Mouse (Mus musculus): ENCODE data around the gene Reep3. TPM values are rescaled to one million over a fixed set of nuclear protein-coding genes. Genes with fewer than 3 reads are reported as not detected.

Gene Reep3
- polyA plus RNA-seq, 1 experiment from 2014 or later: 37.7 TPM

- ATAC-seq (ENCODE audit: low read depth): no peak
- Histone ChIP-seq H3K36me3 (ENCODE audit: control insufficient read depth, insufficient read depth, low read length) (no peaks in the 10 kb centered on the region), H3K4me2 (ENCODE audit: low read depth, low read length) (no peak overlapping the region), H3K4me3 (ENCODE audit: low read depth, low read length) (no peak overlapping the region), H3K27me3 (ENCODE audit: control insufficient read depth, insufficient read depth, low read length) (no peaks in the 10 kb centered on the region), H3K9ac (replicated peaks; ENCODE audit: low read depth, low read length) (no peak overlapping the region), H3K9me3 (ENCODE audit: control insufficient read depth, low read length) (no peaks in the 10 kb centered on the region), H3K4me1 (ENCODE audit: control insufficient read depth, insufficient read depth, low read length) (0 out of 2 replicates have a peak, but pooled peaks cover 2% of the 10 kb centered on the region), H3K27ac (ENCODE audit: low read depth, low read length) (peak overlapping the region; percentile 7; the same call in 1 of the 2 replicates)
- 40% methylated on average over 8 of the region's 8 CpGs for WGBS
Observed at GRCm38 (mm10) chr10:67026375-67026774, 70.4 kb downstream of the Reep3 start.

GRCm38 (mm10) chr10:67025573-67026236 lies 71.0 kb downstream of the Reep3 start:
- peak; percentile 78 for ATAC-seq (ENCODE audit: low read depth)
- WGBS: 25% methylated on average over 10 of the region's 10 CpGs

GRCm38 (mm10) chr10:67024391-67024790 lies 72.4 kb downstream of the Reep3 start:
- Histone ChIP-seq H3K36me3 (ENCODE audit: control insufficient read depth, insufficient read depth, low read length) (no peaks in the 10 kb centered on the region), H3K9ac (replicated peaks; ENCODE audit: low read depth, low read length) (no peak overlapping the region), H3K9me3 (ENCODE audit: control insufficient read depth, low read length) (no peaks in the 10 kb centered on the region), H3K27ac (ENCODE audit: low read depth, low read length) (no peak overlapping the region), H3K4me2 (ENCODE audit: low read depth, low read length) (no peak overlapping the region), H3K4me3 (ENCODE audit: low read depth, low read length) (no peak overlapping the region), H3K4me1 (ENCODE audit: control insufficient read depth, insufficient read depth, low read length) (0 out of 2 replicates have a peak, but pooled peaks cover 2% of the 10 kb centered on the region), H3K27me3 (ENCODE audit: control insufficient read depth, insufficient read depth, low read length) (no peaks in the 10 kb centered on the region)
- no peak for ATAC-seq (ENCODE audit: low read depth)
- WGBS: 97% methylated on average over 6 of the region's 6 CpGs

More at GRCm38 (mm10) chr10:67025573-67026236, 71.0 kb downstream of the Reep3 start:
- H3K9me3 ChIP-seq (ENCODE audit: control insufficient read depth, low read length): no peaks in the 10 kb centered on the region
- 0 out of 2 replicates have a peak, but pooled peaks cover 2% of the 10 kb centered on the region for H3K4me1 ChIP-seq (ENCODE audit: control insufficient read depth, insufficient read depth, low read length)
- H3K27me3 ChIP-seq (ENCODE audit: control insufficient read depth, insufficient read depth, low read length): no peaks in the 10 kb centered on the region
- H3K4me2 ChIP-seq (ENCODE audit: low read depth, low read length): no peak overlapping the region
- H3K36me3 ChIP-seq (ENCODE audit: control insufficient read depth, insufficient read depth, low read length): no peaks in the 10 kb centered on the region
- no peak overlapping the region for H3K4me3 ChIP-seq (ENCODE audit: low read depth, low read length)
- no peak overlapping the region for H3K9ac ChIP-seq (replicated peaks; ENCODE audit: low read depth, low read length)
- H3K27ac ChIP-seq (ENCODE audit: low read depth, low read length): peak overlapping the region; percentile 7

GRCm38 (mm10) chr10:67023092-67023491 lies 73.7 kb downstream of the Reep3 start:
- ATAC-seq (ENCODE audit: low read depth): no peak
- no peaks in the 10 kb centered on the region for H3K9me3 ChIP-seq (ENCODE audit: control insufficient read depth, low read length)
- no peak overlapping the region for H3K4me3 ChIP-seq (ENCODE audit: low read depth, low read length)
- H3K27ac ChIP-seq (ENCODE audit: low read depth, low read length): no peak overlapping the region
- 0 out of 2 replicates have a peak, but pooled peaks cover 2% of the 10 kb centered on the region for H3K4me1 ChIP-seq (ENCODE audit: control insufficient read depth, insufficient read depth, low read length)
- H3K27me3 ChIP-seq (ENCODE audit: control insufficient read depth, insufficient read depth, low read length): no peaks in the 10 kb centered on the region
- no peak overlapping the region for H3K4me2 ChIP-seq (ENCODE audit: low read depth, low read length)
- H3K9ac ChIP-seq (replicated peaks; ENCODE audit: low read depth, low read length): no peak overlapping the region
- 93% methylated on average over 9 of the region's 9 CpGs for WGBS
- no peaks in the 10 kb centered on the region for H3K36me3 ChIP-seq (ENCODE audit: control insufficient read depth, insufficient read depth, low read length)

GRCm38 (mm10) chr10:67021494-67021893 lies 75.3 kb downstream of the Reep3 start:
- Histone ChIP-seq H3K4me1 (ENCODE audit: control insufficient read depth, insufficient read depth, low read length) (0 out of 2 replicates have a peak, but pooled peaks cover 2% of the 10 kb centered on the region), H3K9me3 (ENCODE audit: control insufficient read depth, low read length) (no peaks in the 10 kb centered on the region), H3K4me3 (ENCODE audit: low read depth, low read length) (no peak overlapping the region), H3K27ac (ENCODE audit: low read depth, low read length) (no peak overlapping the region), H3K4me2 (ENCODE audit: low read depth, low read length) (no peak overlapping the region), H3K36me3 (ENCODE audit: control insufficient read depth, insufficient read depth, low read length) (no peaks in the 10 kb centered on the region), H3K27me3 (ENCODE audit: control insufficient read depth, insufficient read depth, low read length) (no peaks in the 10 kb centered on the region), H3K9ac (replicated peaks; ENCODE audit: low read depth, low read length) (no peak overlapping the region)
- 95% methylated on average over 13 of the region's 13 CpGs for WGBS
- no peak for ATAC-seq (ENCODE audit: low read depth)

- peak; percentile 88 for ATAC-seq (ENCODE audit: low read depth)
- no peak overlapping the region for H3K4me3 ChIP-seq (ENCODE audit: low read depth, low read length)
- 18% methylated on average over 6 of the region's 6 CpGs for WGBS
- peak overlapping the region; percentile 44; the same call in 1 of the 2 replicates for H3K27ac ChIP-seq (ENCODE audit: low read depth, low read length)
- no peaks in the 10 kb centered on the region for H3K9me3 ChIP-seq (ENCODE audit: control insufficient read depth, low read length)
- no peak overlapping the region for H3K9ac ChIP-seq (replicated peaks; ENCODE audit: low read depth, low read length)
- no peaks in the 10 kb centered on the region for H3K36me3 ChIP-seq (ENCODE audit: control insufficient read depth, insufficient read depth, low read length)
- no peaks in the 10 kb centered on the region for H3K27me3 ChIP-seq (ENCODE audit: control insufficient read depth, insufficient read depth, low read length)
- H3K4me2 ChIP-seq (ENCODE audit: low read depth, low read length): no peak overlapping the region
- H3K4me1 ChIP-seq (ENCODE audit: control insufficient read depth, insufficient read depth, low read length): no peaks in the 10 kb centered on the region
Observed at GRCm38 (mm10) chr10:67018875-67019274, 77.9 kb downstream of the Reep3 start.

GRCm38 (mm10) chr10:67017891-67018290 lies 78.9 kb downstream of the Reep3 start:
- H3K27me3 ChIP-seq (ENCODE audit: control insufficient read depth, insufficient read depth, low read length): no peaks in the 10 kb centered on the region
- no peaks in the 10 kb centered on the region for H3K36me3 ChIP-seq (ENCODE audit: control insufficient read depth, insufficient read depth, low read length)
- H3K9me3 ChIP-seq (ENCODE audit: control insufficient read depth, low read length): no peaks in the 10 kb centered on the region
- ATAC-seq (ENCODE audit: low read depth): no peak
- H3K27ac ChIP-seq (ENCODE audit: low read depth, low read length): no peak overlapping the region
- no peak overlapping the region for H3K4me2 ChIP-seq (ENCODE audit: low read depth, low read length)
- 93% methylated on average over 4 of the region's 4 CpGs for WGBS
- H3K9ac ChIP-seq (replicated peaks; ENCODE audit: low read depth, low read length): no peak overlapping the region
- H3K4me1 ChIP-seq (ENCODE audit: control insufficient read depth, insufficient read depth, low read length): no peaks in the 10 kb centered on the region
- H3K4me3 ChIP-seq (ENCODE audit: low read depth, low read length): no peak overlapping the region

- H3K9ac ChIP-seq (replicated peaks; ENCODE audit: low read depth, low read length): no peak overlapping the region
- H3K4me2 ChIP-seq (ENCODE audit: low read depth, low read length): no peak overlapping the region
- WGBS: 60% methylated on average over 2 of the region's 2 CpGs
- H3K27me3 ChIP-seq (ENCODE audit: control insufficient read depth, insufficient read depth, low read length): no peaks in the 10 kb centered on the region
- no peaks in the 10 kb centered on the region for H3K4me1 ChIP-seq (ENCODE audit: control insufficient read depth, insufficient read depth, low read length)
- H3K4me3 ChIP-seq (ENCODE audit: low read depth, low read length): no peak overlapping the region
- no peaks in the 10 kb centered on the region for H3K36me3 ChIP-seq (ENCODE audit: control insufficient read depth, insufficient read depth, low read length)
- H3K9me3 ChIP-seq (ENCODE audit: control insufficient read depth, low read length): no peaks in the 10 kb centered on the region
- no peak overlapping the region for H3K27ac ChIP-seq (ENCODE audit: low read depth, low read length)
- no peak for ATAC-seq (ENCODE audit: low read depth)
Observed at GRCm38 (mm10) chr10:67017315-67017714, 79.4 kb downstream of the Reep3 start.

GRCm38 (mm10) chr10:67016615-67017278 lies 80.0 kb downstream of the Reep3 start:
- no peaks in the 10 kb centered on the region for H3K27me3 ChIP-seq (ENCODE audit: control insufficient read depth, insufficient read depth, low read length)
- no peak for ATAC-seq (ENCODE audit: low read depth)
- H3K4me2 ChIP-seq (ENCODE audit: low read depth, low read length): no peak overlapping the region
- H3K36me3 ChIP-seq (ENCODE audit: control insufficient read depth, insufficient read depth, low read length): no peaks in the 10 kb centered on the region
- no peak overlapping the region for H3K9ac ChIP-seq (replicated peaks; ENCODE audit: low read depth, low read length)
- no peaks in the 10 kb centered on the region for H3K9me3 ChIP-seq (ENCODE audit: control insufficient read depth, low read length)
- WGBS: 79% methylated on average over 4 of the region's 4 CpGs
- H3K4me3 ChIP-seq (ENCODE audit: low read depth, low read length): no peak overlapping the region
- no peaks in the 10 kb centered on the region for H3K4me1 ChIP-seq (ENCODE audit: control insufficient read depth, insufficient read depth, low read length)
- no peak overlapping the region for H3K27ac ChIP-seq (ENCODE audit: low read depth, low read length)
